Mouse (Mus musculus) left cerebral cortex, adult 8-10 months (tissue): Measurements from ENCODE around the gene A730046J19Rik. TPM values are rescaled to one million over a fixed set of nuclear protein-coding genes. Genes with fewer than 3 reads are reported as not detected.

Experiments
- DNase-seq, 2 experiments: peaks; one replicate each; pipeline ENCODE4 v3.0.0; 2022; ENCODE audit warnings: low spot score in 2 of 2
- total RNA-seq, 4 experiments: library from RNA; stranded (reverse); gene quantifications; 2 replicates each; pipeline ENCODE4 v1.2.4; 2022

The A730046J19Rik gene
- total RNA-seq = under 1 TPM; 0.38 to 0.46 (median 0.42) TPM

DNA sequence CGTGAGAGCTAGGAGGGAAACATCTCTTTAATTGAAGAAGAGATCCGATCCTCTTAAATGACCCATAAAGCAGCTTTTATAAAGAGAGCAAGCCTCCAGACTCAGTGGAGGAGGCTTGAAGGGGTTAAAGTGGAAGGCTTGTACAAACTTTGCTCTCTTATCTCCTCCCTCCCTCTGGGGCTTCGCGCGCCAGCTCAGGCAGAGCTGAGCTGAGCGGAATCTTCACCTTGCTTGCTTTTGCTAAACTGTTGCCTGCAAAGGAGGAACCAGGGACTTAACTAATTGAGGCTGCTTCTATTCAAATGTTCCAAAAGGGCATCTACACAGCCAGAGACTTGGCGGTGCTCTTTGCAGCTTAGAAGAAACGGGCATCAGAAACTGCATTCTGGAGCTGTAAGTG, at the start of gene A730046J19Rik:
Gene A730046J19Rik, plus strand, starts transcription at position 173 of the 400 bp plus-strand sequence.
- no peak for DNase-seq

DNA sequence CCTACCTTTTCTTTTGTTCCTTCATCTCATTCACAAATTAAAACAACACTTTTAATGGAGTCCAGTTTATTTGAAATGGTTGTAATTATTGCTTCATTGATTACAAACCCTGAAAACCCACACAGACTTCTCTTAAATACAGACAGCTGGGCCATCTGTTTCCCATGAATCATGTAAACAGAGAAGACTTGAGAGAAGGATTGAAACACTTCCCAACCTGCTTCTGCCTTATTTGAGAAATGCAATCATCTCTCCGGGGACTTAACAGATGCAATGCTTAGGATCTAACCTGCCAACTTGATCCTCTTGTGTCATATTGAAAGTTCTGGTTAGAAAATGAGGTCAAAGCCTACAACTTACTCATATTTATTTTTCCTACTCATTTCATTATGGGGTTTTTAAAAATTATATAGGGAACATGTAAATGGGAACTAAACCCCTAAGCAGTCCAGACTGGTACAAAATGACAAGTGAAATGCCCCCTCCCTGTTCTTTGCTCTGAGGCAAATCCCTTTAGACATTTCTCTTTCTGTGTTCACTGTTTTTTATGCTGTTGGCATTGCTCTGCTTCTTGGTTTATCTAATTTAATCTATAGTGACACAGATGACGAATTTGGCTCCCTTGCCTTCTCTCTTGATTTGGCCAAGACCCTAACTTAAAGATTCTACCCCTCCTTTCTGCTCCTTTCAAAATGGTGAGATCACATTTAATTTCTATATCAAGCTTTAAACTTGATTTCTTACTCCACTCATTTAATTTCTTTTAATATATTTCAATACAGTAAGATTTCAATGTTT, 48.7 kb upstream of the A730046J19Rik start:
- DNase-seq = no peak

DNA sequence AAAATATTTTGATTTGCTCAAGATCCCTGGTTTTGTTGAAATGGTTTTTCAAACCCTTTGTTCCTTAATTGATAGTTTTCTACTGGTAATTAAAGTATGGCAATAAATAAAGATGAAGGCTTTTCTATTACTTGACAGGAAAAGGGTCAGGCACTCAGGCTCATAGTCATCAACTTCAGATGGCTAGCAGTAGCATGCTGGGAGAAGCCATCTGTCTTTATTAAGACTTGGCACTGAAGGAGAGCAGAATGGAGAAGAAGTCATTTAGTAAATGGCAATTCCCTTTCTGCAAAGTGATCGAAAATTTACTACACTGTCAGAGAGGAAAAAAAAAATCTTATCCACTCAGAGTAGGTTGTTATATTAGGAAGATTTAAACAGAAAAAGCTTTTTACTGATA, 17.2 kb upstream of the A730046J19Rik start:
- DNase-seq = no peak

DNA sequence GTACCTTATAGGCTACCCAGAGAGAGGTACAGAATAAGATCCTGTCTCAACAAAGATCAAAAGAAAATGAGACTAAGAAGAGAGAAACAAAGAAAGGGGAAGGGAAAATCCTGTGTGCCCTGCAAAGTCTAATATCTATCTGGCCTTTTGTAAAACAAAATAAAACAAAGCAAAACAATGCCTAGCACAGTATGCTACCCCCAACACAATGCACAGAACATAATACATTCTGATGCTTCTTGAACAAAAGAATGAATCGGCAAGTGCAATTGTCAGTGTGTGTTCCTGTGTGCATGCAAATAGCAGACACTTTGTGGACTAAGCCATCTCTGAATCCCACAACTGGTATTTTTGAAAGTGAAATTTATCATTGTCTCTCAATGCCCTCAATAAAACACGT, 3.5 kb upstream of the A730046J19Rik start:
- no peak for DNase-seq

DNA sequence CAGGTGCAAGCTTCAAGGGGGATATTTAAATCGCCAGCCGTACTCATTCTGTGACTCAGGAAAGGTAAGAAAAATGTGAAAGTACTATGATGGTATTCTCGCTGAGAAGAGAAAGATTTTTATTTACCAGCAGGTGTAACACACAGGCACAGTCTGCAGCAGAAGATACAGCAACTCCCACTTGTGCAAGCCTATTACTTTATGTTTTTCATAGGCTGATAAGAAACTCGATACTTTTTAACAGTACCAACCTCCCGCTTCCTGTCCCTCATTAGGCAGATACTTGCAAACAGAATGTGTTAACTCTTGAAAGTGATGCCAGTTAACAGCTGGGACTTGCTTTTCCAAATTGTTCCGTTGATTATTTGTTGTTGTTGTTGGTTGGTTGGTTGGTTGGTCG, 616 bp downstream of the A730046J19Rik start:
- no peak for DNase-seq

DNA sequence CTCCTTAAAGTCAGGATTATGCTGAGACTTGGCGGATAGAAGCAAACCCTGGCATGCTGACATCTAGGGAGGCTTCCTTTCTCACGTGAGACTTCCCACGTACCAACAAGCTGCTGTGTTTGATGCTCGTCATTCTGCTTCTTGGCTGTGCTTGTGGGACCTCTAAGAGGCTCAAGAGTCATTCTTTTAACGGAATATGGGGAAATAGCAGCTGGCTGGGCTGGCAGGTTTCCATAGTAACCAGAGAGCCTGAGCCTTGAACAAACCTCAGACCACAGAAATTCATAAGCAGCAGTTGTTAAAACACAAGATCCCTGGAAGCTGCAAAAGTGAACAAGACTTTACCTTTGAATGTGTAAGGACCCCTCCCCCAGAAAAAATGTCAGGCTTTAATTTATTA, 9.4 kb downstream of the A730046J19Rik start:
- no peak for DNase-seq

Other genes starting within 250 kb of the A730046J19Rik start
- 10 to 100 TPM; 20.8 to 26.9 (median 24.4) TPM for gene Dcx, start 220.4 kb upstream of the A730046J19Rik start, total RNA-seq
- gene Alg13, start 164.1 kb downstream of the A730046J19Rik start, total RNA-seq = 10 to 100 TPM in 3 of 4 experiments, 1 to 10 TPM in 1; 9.4 to 14.0 (median 11.2) TPM